Mouse (Mus musculus) inflammation-experienced regulatory T-cells (primary cell): ENCODE measurements around the gene Hnrnpul2. TPM values are rescaled to one million over a fixed set of nuclear protein-coding genes. Genes with fewer than 3 reads are reported as not detected.

ENCODE experiments used
- polyA plus RNA-seq, 2 experiments: library from polyadenylated mRNA; unstranded; fragments of 100-300 nt; shearing (Covaris generic); gene quantifications; one replicate each; pipeline ENCODE4 v1.2.1; 2017

Hnrnpul2 gene
- polyA plus RNA-seq, 2 experiments from 2014 or later, result 8.6 to 15.5 TPM

Other genes with a start within 250 kb of the Hnrnpul2 start
- gene Slc22a8, start 228.8 kb upstream of the Hnrnpul2 start, polyA plus RNA-seq, result 1 to 10 TPM in 1 of 2 experiments, under 1 TPM in 1; 0.12 to 1.8 TPM
- gene Slc22a6, start 202.0 kb upstream of the Hnrnpul2 start, polyA plus RNA-seq, result under 1 TPM; 0.06 to 0.58 TPM
- under 1 TPM; 0.07 to 0.15 TPM for gene Chrm1, start 156.2 kb upstream of the Hnrnpul2 start, polyA plus RNA-seq
- 100 to 1,000 TPM; 155 to 158 TPM for gene Slc3a2, start 96.6 kb upstream of the Hnrnpul2 start, polyA plus RNA-seq
- gene Wdr74, start 84.2 kb upstream of the Hnrnpul2 start, polyA plus RNA-seq, result 10 to 100 TPM; 67.5 to 85.9 TPM
- gene 1700092M07Rik, start 79.3 kb upstream of the Hnrnpul2 start, polyA plus RNA-seq, result under 1 TPM in 1 of 2 experiments, not detected in 1; 0.60 TPM
- gene Stx5a, start 78.6 kb upstream of the Hnrnpul2 start, polyA plus RNA-seq, result 100 to 1,000 TPM; 143 to 155 TPM
- 100 to 1,000 TPM; 255 to 317 TPM for gene Nxf1, start 62.9 kb upstream of the Hnrnpul2 start, polyA plus RNA-seq
- gene Tmem223, start 49.0 kb upstream of the Hnrnpul2 start, polyA plus RNA-seq, result 10 to 100 TPM; 88.2 to 88.6 TPM
- gene Tmem179b, start 45.5 kb upstream of the Hnrnpul2 start, polyA plus RNA-seq, result 100 to 1,000 TPM; 159 to 171 TPM
- 10 to 100 TPM; 13.3 to 16.6 TPM for gene Taf6l, start 33.6 kb upstream of the Hnrnpul2 start, polyA plus RNA-seq
- gene Polr2g, start 21.4 kb upstream of the Hnrnpul2 start, polyA plus RNA-seq, result 100 to 1,000 TPM; 140 to 144 TPM
- 1 to 10 TPM; 2.7 to 4.7 TPM for gene Zbtb3, start 17.5 kb upstream of the Hnrnpul2 start, polyA plus RNA-seq
- gene Ttc9c, start 677 bp upstream of the Hnrnpul2 start, polyA plus RNA-seq, result 10 to 100 TPM; 41.8 to 55.6 TPM
- not detected for gene AC129217.1, start 9.8 kb downstream of the Hnrnpul2 start, polyA plus RNA-seq
- gene Bscl2, start 17.5 kb downstream of the Hnrnpul2 start, polyA plus RNA-seq, result 10 to 100 TPM; 87.2 to 89.9 TPM
- gene Gng3, start 19.2 kb downstream of the Hnrnpul2 start, polyA plus RNA-seq, result under 1 TPM; 0.29 to 0.80 TPM
- gene Lrrn4cl, start 30.8 kb downstream of the Hnrnpul2 start, polyA plus RNA-seq, result 1 to 10 TPM in 1 of 2 experiments, not detected in 1; 1.2 TPM
- 100 to 1,000 TPM; 145 to 156 TPM for gene Ubxn1, start 51.5 kb downstream of the Hnrnpul2 start, polyA plus RNA-seq
- gene Uqcc3, start 60.9 kb downstream of the Hnrnpul2 start, polyA plus RNA-seq, result 10 to 100 TPM; 71.1 to 77.2 TPM
- 100 to 1,000 TPM in 1 of 2 experiments, 10 to 100 TPM in 1; 99.3 to 105 TPM for gene Lbhd1, start 63.7 kb downstream of the Hnrnpul2 start, polyA plus RNA-seq
- gene Gm49403, start 63.9 kb downstream of the Hnrnpul2 start, polyA plus RNA-seq, result not detected
- gene 1810009A15Rik, start 68.8 kb downstream of the Hnrnpul2 start, polyA plus RNA-seq, result 10 to 100 TPM; 39.7 to 55.4 TPM
- gene Gm49416, start 68.9 kb downstream of the Hnrnpul2 start, polyA plus RNA-seq, result not detected
- 10 to 100 TPM; 35.8 to 44.9 TPM for gene Ints5, start 73.0 kb downstream of the Hnrnpul2 start, polyA plus RNA-seq
- 100 to 1,000 TPM; 108 to 118 TPM for gene Ganab, start 78.1 kb downstream of the Hnrnpul2 start, polyA plus RNA-seq
- 10 to 100 TPM; 52.1 to 63.5 TPM for gene B3gat3, start 100.4 kb downstream of the Hnrnpul2 start, polyA plus RNA-seq
- gene Rom1, start 109.3 kb downstream of the Hnrnpul2 start, polyA plus RNA-seq, result 10 to 100 TPM; 10.2 to 16.3 TPM
- 100 to 1,000 TPM in 1 of 2 experiments, 10 to 100 TPM in 1; 77.4 to 100 TPM for gene Eml3, start 109.5 kb downstream of the Hnrnpul2 start, polyA plus RNA-seq
- gene Mta2, start 121.9 kb downstream of the Hnrnpul2 start, polyA plus RNA-seq, result 100 to 1,000 TPM; 231 to 276 TPM
- gene Tut1, start 133.8 kb downstream of the Hnrnpul2 start, polyA plus RNA-seq, result 10 to 100 TPM; 37.6 to 40.5 TPM
- gene Eef1g, start 147.0 kb downstream of the Hnrnpul2 start, polyA plus RNA-seq, result 100 to 1,000 TPM; 264 to 300 TPM
- gene Ahnak, start 169.3 kb downstream of the Hnrnpul2 start, polyA plus RNA-seq, result 10 to 100 TPM; 58.4 to 93.3 TPM